Mouse (Mus musculus) hindbrain, embryonic 15.5 days (tissue): ENCODE measurements around the gene Prr9. TPM values are rescaled to one million over a fixed set of nuclear protein-coding genes. Genes with fewer than 3 reads are reported as not detected.
A peak's percentile ranks its signal among the peaks of the same experiment; 100 is the strongest.

Experiments used
- ATAC-seq: fragments of 200-750 bp; cut with Nextera tagmentation; 2 replicates; pipeline ENCODE4 v1.8.0; 2017; ENCODE audit warnings: low read depth, moderate number of reproducible peaks, moderate TSS enrichment; ENCODE audit not compliant: low FRiP score
- H3K27ac ChIP-seq: fragments of 300-500 bp; sonication (generic); replicated peaks from 2 replicates; pipeline ENCODE4 v1.5.1; 2015; ENCODE audit warnings: mild to moderate bottlenecking, inconsistent platforms
- H3K27me3 ChIP-seq: fragments of 300-500 bp; sonication (generic); 2 replicates; pipeline ENCODE4 v1.6.1; 2015; ENCODE audit warnings: control low read depth, inconsistent platforms
- H3K36me3 ChIP-seq: fragments of 300-500 bp; sonication (generic); 2 replicates; pipeline ENCODE4 v1.6.1; 2015; ENCODE audit warnings: control low read depth, inconsistent platforms
- H3K4me1 ChIP-seq: fragments of 300-500 bp; sonication (generic); replicated peaks from 2 replicates; pipeline ENCODE4 v1.6.1; 2015; ENCODE audit warnings: control low read depth, inconsistent platforms
- H3K4me2 ChIP-seq: fragments of 300-500 bp; sonication (generic); 2 replicates; pipeline ENCODE4 v1.6.1; 2015; ENCODE audit warnings: moderate library complexity, mild to moderate bottlenecking, inconsistent platforms
- H3K4me3 ChIP-seq: fragments of 300-500 bp; sonication (generic); 2 replicates; pipeline ENCODE4 v1.5.1; 2015; ENCODE audit warnings: mild to moderate bottlenecking, inconsistent platforms
- H3K9ac ChIP-seq: fragments of 300-500 bp; sonication (generic); 2 replicates; pipeline ENCODE4 v1.6.1; 2015; ENCODE audit warnings: inconsistent platforms
- H3K9me3 ChIP-seq: fragments of 300-500 bp; sonication (generic); 2 replicates; pipeline ENCODE4 v1.6.1; 2016; ENCODE audit warnings: control low read depth, inconsistent platforms
- WGBS: fragments of 180-500 bp; shearing (Covaris S2); methylation state at CpG from one replicate; pipeline ENCODE4 v1.1.7; 2015; 5-methylcytosine and 5-hydroxymethylcytosine counted together
- polyA plus RNA-seq: library from polyadenylated mRNA; unstranded; fragments of >200 nt; fragmentation: Nextera tagmentation; extraction: Ambion mirVana; gene quantifications from 2 replicates; pipeline ENCODE4 v1.2.1, GENCODE M21; 2015

The Prr9 gene
- not detected in 2 replicates for polyA plus RNA-seq

- Histone ChIP-seq H3K27me3 (no peaks in the 10 kb centered on the region), H3K4me2 (no peak within 1 kb of the TSS), H3K36me3 (no peaks in the 10 kb centered on the region), H3K27ac (no peak within 1 kb of the TSS), H3K9me3 (no peaks in the 10 kb centered on the region), H3K9ac (no peak within 1 kb of the TSS), H3K4me1 (no peaks in the 10 kb centered on the region), H3K4me3 (no peak within 1 kb of the TSS)
- 81% methylated on average over 5 of the region's 5 CpGs for WGBS
- ATAC-seq, result no peak
Measured at GRCm38 (mm10) chr3:92123847-92124246, at the start of gene Prr9. Gene Prr9 (minus strand): TSS chr3:92123947.

GRCm38 (mm10) chr3:92169847-92170246, 46.1 kb upstream of the Prr9 start:
- Histone ChIP-seq H3K36me3 (no peaks in the 10 kb centered on the region), H3K4me3 (no peak overlapping the region), H3K4me1 (no peaks in the 10 kb centered on the region), H3K27me3 (no peaks in the 10 kb centered on the region), H3K9me3 (no peaks in the 10 kb centered on the region), H3K4me2 (no peak overlapping the region), H3K27ac (no peak overlapping the region), H3K9ac (no peak overlapping the region)
- ATAC-seq, result no peak
- WGBS, result 91% methylated on average over 3 of the region's 3 CpGs

GRCm38 (mm10) chr3:92153322-92153721, 29.6 kb upstream of the Prr9 start:
- Histone ChIP-seq H3K27me3 (no peaks in the 10 kb centered on the region), H3K9ac (no peak overlapping the region), H3K36me3 (no peaks in the 10 kb centered on the region), H3K4me1 (no peaks in the 10 kb centered on the region), H3K4me2 (no peak overlapping the region), H3K9me3 (no peaks in the 10 kb centered on the region), H3K4me3 (no peak overlapping the region), H3K27ac (no peak overlapping the region)
- no peak for ATAC-seq

- H3K9ac ChIP-seq, result no peak overlapping the region
- no peak overlapping the region for H3K27ac ChIP-seq
- H3K9me3 ChIP-seq, result no peaks in the 10 kb centered on the region
- no peaks in the 10 kb centered on the region for H3K36me3 ChIP-seq
- peak; percentile 97 for ATAC-seq
- H3K27me3 ChIP-seq, result no peaks in the 10 kb centered on the region
- no peaks in the 10 kb centered on the region for H3K4me1 ChIP-seq
- whole genome bisulfite sequencing, result 26% methylated on average over 8 of the region's 8 CpGs
- no peak overlapping the region for H3K4me3 ChIP-seq
- peak overlapping the region; percentile 21; the same call in 1 of the 2 replicates for H3K4me2 ChIP-seq
Measured at GRCm38 (mm10) chr3:92150631-92151277, 27.0 kb upstream of the Prr9 start.

- ATAC-seq, result no peak
- H3K9ac ChIP-seq, result no peak overlapping the region
- 81% methylated on average over 5 of the region's 5 CpGs for WGBS
Measured at GRCm38 (mm10) chr3:92147913-92148312, 24.2 kb upstream of the Prr9 start.

GRCm38 (mm10) chr3:92147420-92147819, 23.7 kb upstream of the Prr9 start:
- H3K36me3 ChIP-seq, result no peaks in the 10 kb centered on the region
- H3K27ac ChIP-seq, result no peak overlapping the region
- no peak overlapping the region for H3K9ac ChIP-seq
- ATAC-seq, result no peak
- no peaks in the 10 kb centered on the region for H3K9me3 ChIP-seq
- no peak overlapping the region for H3K4me2 ChIP-seq
- WGBS, result 60% methylated on average over 2 of the region's 2 CpGs
- no peaks in the 10 kb centered on the region for H3K4me1 ChIP-seq
- no peak overlapping the region for H3K4me3 ChIP-seq
- no peaks in the 10 kb centered on the region for H3K27me3 ChIP-seq

More at GRCm38 (mm10) chr3:92147913-92148312, 24.2 kb upstream of the Prr9 start:
- Histone ChIP-seq H3K9me3 (no peaks in the 10 kb centered on the region), H3K4me2 (no peak overlapping the region), H3K4me1 (no peaks in the 10 kb centered on the region), H3K36me3 (no peaks in the 10 kb centered on the region), H3K27ac (no peak overlapping the region), H3K4me3 (no peak overlapping the region), H3K27me3 (no peaks in the 10 kb centered on the region)

GRCm38 (mm10) chr3:92142644-92143043, 18.9 kb upstream of the Prr9 start, which contains the start of gene Lelp1:
Gene Lelp1 (minus strand): TSS chr3:92142744.
- no peak within 1 kb of the TSS for H3K27ac ChIP-seq
- H3K9me3 ChIP-seq, result no peaks in the 10 kb centered on the region
- H3K9ac ChIP-seq, result no peak within 1 kb of the TSS
- H3K36me3 ChIP-seq, result no peaks in the 10 kb centered on the region
- 83% methylated on average over 1 of the region's 1 CpGs for WGBS
- H3K4me3 ChIP-seq, result no peak within 1 kb of the TSS
- no peak for ATAC-seq
- no peak within 1 kb of the TSS for H3K4me2 ChIP-seq
- no peaks in the 10 kb centered on the region for H3K27me3 ChIP-seq
- H3K4me1 ChIP-seq, result no peaks in the 10 kb centered on the region

- no peak for ATAC-seq
- Histone ChIP-seq H3K9ac (no peak overlapping the region), H3K36me3 (no peaks in the 10 kb centered on the region), H3K4me3 (no peak overlapping the region), H3K4me1 (no peaks in the 10 kb centered on the region), H3K27me3 (no peaks in the 10 kb centered on the region), H3K27ac (no peak overlapping the region), H3K4me2 (no peak overlapping the region), H3K9me3 (no peaks in the 10 kb centered on the region)
- WGBS, result 71% methylated on average over 3 of the region's 3 CpGs
Measured at GRCm38 (mm10) chr3:92120902-92121301, 2.8 kb downstream of the Prr9 start.

GRCm38 (mm10) chr3:92117930-92118329, 5.8 kb downstream of the Prr9 start:
- Histone ChIP-seq H3K27me3 (no peaks in the 10 kb centered on the region), H3K4me1 (no peaks in the 10 kb centered on the region), H3K4me2 (no peak overlapping the region), H3K27ac (no peak overlapping the region), H3K36me3 (no peaks in the 10 kb centered on the region), H3K9me3 (no peaks in the 10 kb centered on the region), H3K9ac (no peak overlapping the region), H3K4me3 (no peak overlapping the region)
- 0 out of 2 replicates have a peak, but pooled peaks have one; percentile 11 for ATAC-seq
- WGBS, result 32% methylated on average over 3 of the region's 3 CpGs

GRCm38 (mm10) chr3:92111526-92111925, 12.2 kb downstream of the Prr9 start:
- no peak for ATAC-seq
- H3K4me2 ChIP-seq, result no peak overlapping the region

GRCm38 (mm10) chr3:92110790-92111189, 13.0 kb downstream of the Prr9 start:
- H3K9me3 ChIP-seq, result no peaks in the 10 kb centered on the region
- ATAC-seq, result no peak
- no peak overlapping the region for H3K9ac ChIP-seq
- no peaks in the 10 kb centered on the region for H3K27me3 ChIP-seq
- H3K27ac ChIP-seq, result no peak overlapping the region
- H3K4me3 ChIP-seq, result no peak overlapping the region
- no peak overlapping the region for H3K4me2 ChIP-seq
- H3K4me1 ChIP-seq, result no peaks in the 10 kb centered on the region
- H3K36me3 ChIP-seq, result no peaks in the 10 kb centered on the region

More at GRCm38 (mm10) chr3:92111526-92111925, 12.2 kb downstream of the Prr9 start:
- no peaks in the 10 kb centered on the region for H3K4me1 ChIP-seq
- H3K9me3 ChIP-seq, result no peaks in the 10 kb centered on the region
- H3K36me3 ChIP-seq, result no peaks in the 10 kb centered on the region
- no peaks in the 10 kb centered on the region for H3K27me3 ChIP-seq
- H3K4me3 ChIP-seq, result no peak overlapping the region
- no peak overlapping the region for H3K27ac ChIP-seq
- H3K9ac ChIP-seq, result no peak overlapping the region

GRCm38 (mm10) chr3:92106582-92106981, 17.2 kb downstream of the Prr9 start:
- H3K4me3 ChIP-seq, result no peak overlapping the region
- 6% methylated on average over 6 of the region's 6 CpGs for WGBS
- no peak overlapping the region for H3K27ac ChIP-seq
- H3K27me3 ChIP-seq, result no peaks in the 10 kb centered on the region
- no peaks in the 10 kb centered on the region for H3K4me1 ChIP-seq
- peak; percentile 59 for ATAC-seq
- H3K9ac ChIP-seq, result no peak overlapping the region
- H3K4me2 ChIP-seq, result no peak overlapping the region
- no peaks in the 10 kb centered on the region for H3K36me3 ChIP-seq
- H3K9me3 ChIP-seq, result no peaks in the 10 kb centered on the region

GRCm38 (mm10) chr3:92083042-92083441, 40.7 kb downstream of the Prr9 start, which contains the start of gene Lor:
Gene Lor (minus strand): TSS chr3:92083142.
- Histone ChIP-seq H3K27ac (peak within 1 kb of the TSS; percentile 96), H3K4me3 (peak within 1 kb of the TSS; percentile 83), H3K36me3 (no peaks in the 10 kb centered on the region), H3K27me3 (peaks cover 18% of the 10 kb centered on the region), H3K9me3 (no peaks in the 10 kb centered on the region), H3K9ac (peak within 1 kb of the TSS; percentile 92), H3K4me2 (peak within 1 kb of the TSS; percentile 74), H3K4me1 (peaks cover 20% of the 10 kb centered on the region)
- WGBS, result 82% methylated on average over 2 of the region's 2 CpGs
- no peak for ATAC-seq
